Mouse (Mus musculus): ENCODE results near the gene Rgl1.
A peak's percentile ranks its signal among the peaks of the same experiment; 100 is the strongest.

The Rgl1 gene

GRCm38 (mm10) chr1:152612535-152613157 is 153.5 kb downstream of the Rgl1 start:
- DNase-seq = peak; percentile 85

- peak; percentile 66 for DNase-seq
Observed at GRCm38 (mm10) chr1:152609547-152609946, 156.6 kb downstream of the Rgl1 start.

- peak; percentile 47 for DNase-seq
Observed at GRCm38 (mm10) chr1:152609006-152609405, 157.1 kb downstream of the Rgl1 start.

GRCm38 (mm10) chr1:152607765-152608164 is 158.4 kb downstream of the Rgl1 start:
- peak; percentile 69 for DNase-seq

- no peak for DNase-seq
Observed at GRCm38 (mm10) chr1:152606727-152607126, 159.4 kb downstream of the Rgl1 start.

- DNase-seq = no peak
Observed at GRCm38 (mm10) chr1:152605895-152606625, 160.1 kb downstream of the Rgl1 start.

- DNase-seq = no peak
Observed at GRCm38 (mm10) chr1:152604147-152604546, 162.0 kb downstream of the Rgl1 start.

GRCm38 (mm10) chr1:152603628-152604027 is 162.5 kb downstream of the Rgl1 start:
- DNase-seq = no peak

GRCm38 (mm10) chr1:152600494-152600893 is 165.7 kb downstream of the Rgl1 start:
- no peak for DNase-seq

- peak; percentile 73 for DNase-seq
Observed at GRCm38 (mm10) chr1:152599347-152599746, 166.8 kb downstream of the Rgl1 start.

GRCm38 (mm10) chr1:152594690-152595089 is 171.5 kb downstream of the Rgl1 start:
- peak; percentile 70 for DNase-seq

GRCm38 (mm10) chr1:152593831-152594549 is 172.2 kb downstream of the Rgl1 start:
- no peak for DNase-seq

- no peak for DNase-seq
Observed at GRCm38 (mm10) chr1:152593382-152593781, 172.8 kb downstream of the Rgl1 start.

GRCm38 (mm10) chr1:152592609-152593008 is 173.5 kb downstream of the Rgl1 start:
- peak; percentile 60 for DNase-seq

GRCm38 (mm10) chr1:152591746-152592498 is 174.2 kb downstream of the Rgl1 start:
- DNase-seq = no peak

GRCm38 (mm10) chr1:152590321-152590720 is 175.8 kb downstream of the Rgl1 start:
- DNase-seq = no peak

- peak; percentile 92 for DNase-seq
Observed at GRCm38 (mm10) chr1:152589331-152589935, 176.7 kb downstream of the Rgl1 start.

GRCm38 (mm10) chr1:152587431-152587830 is 178.7 kb downstream of the Rgl1 start:
- no peak for DNase-seq

- no peak for DNase-seq
Observed at GRCm38 (mm10) chr1:152585385-152585984, 180.7 kb downstream of the Rgl1 start.

GRCm38 (mm10) chr1:152584933-152585332 is 181.2 kb downstream of the Rgl1 start:
- DNase-seq = no peak

GRCm38 (mm10) chr1:152581127-152581905 is 184.8 kb downstream of the Rgl1 start:
- no peak for DNase-seq

All from kidney, postnatal 14 days (tissue).